Mouse (Mus musculus) midbrain, postnatal 0 days (tissue): ENCODE measurements at regions not wholly inside any gene's neighbourhood (a gene's known extent, or its start where the extent isn't known, plus 50 kb on each side); places are given as distances from the start of the nearest gene placed in this dataset.

Experiments used
- ATAC-seq: fragments of 200-750 bp; cut with Nextera tagmentation; 2 replicates; pipeline ENCODE4 v1.8.0; 2017; ENCODE audit warnings: moderate number of reproducible peaks, mild to moderate bottlenecking, moderate TSS enrichment, moderate library complexity; ENCODE audit not compliant: low FRiP score
- DNase-seq: peaks from one replicate; pipeline ENCODE4 v3.0.0-alpha.2; 2015; ENCODE audit warnings: low spot score
- H3K27ac ChIP-seq: fragments of 300-500 bp; sonication (generic); 2 replicates; pipeline ENCODE4 v1.5.1; 2014; ENCODE audit warnings: low read depth, mild to moderate bottlenecking, low read length, mixed read lengths
- H3K27me3 ChIP-seq: fragments of 300-500 bp; sonication (generic); 2 replicates; pipeline ENCODE4 v1.6.1; 2014; ENCODE audit warnings: low read length, control low read depth, mixed read lengths; ENCODE audit not compliant: insufficient read depth
- H3K36me3 ChIP-seq: fragments of 300-500 bp; sonication (generic); 2 replicates; pipeline ENCODE4 v1.6.1; 2014; ENCODE audit warnings: low read length, control low read depth, mixed read lengths; ENCODE audit not compliant: insufficient read depth
- H3K4me1 ChIP-seq: fragments of 300-500 bp; sonication (generic); 2 replicates; pipeline ENCODE4 v1.6.1; 2014; ENCODE audit warnings: mild to moderate bottlenecking, control low read depth, antibody characterized with exemption, low read length, mixed read lengths; ENCODE audit not compliant: insufficient read depth
- H3K4me2 ChIP-seq: fragments of 300-500 bp; sonication (generic); 2 replicates; pipeline ENCODE4 v1.6.1; 2014; ENCODE audit warnings: low read depth, mild to moderate bottlenecking, low read length, mixed read lengths; ENCODE audit not compliant: poor library complexity, severe bottlenecking
- H3K4me3 ChIP-seq: fragments of 300-500 bp; sonication (generic); 2 replicates; pipeline ENCODE4 v1.5.1; 2014; ENCODE audit warnings: low read depth, mild to moderate bottlenecking, low read length, moderate library complexity
- H3K9ac ChIP-seq: fragments of 300-500 bp; sonication (generic); replicated peaks from 2 replicates; pipeline ENCODE4 v1.6.1; 2014; ENCODE audit warnings: mild to moderate bottlenecking, low read length, moderate library complexity, mixed read lengths; ENCODE audit not compliant: poor library complexity, severe bottlenecking
- H3K9me3 ChIP-seq: fragments of 300-500 bp; sonication (generic); 2 replicates; pipeline ENCODE4 v1.6.1; 2016; ENCODE audit warnings: low read length, control low read depth
- CTCF ChIP-seq: IDR thresholded peaks from 2 replicates; pipeline ENCODE4 v1.5.1; 2016; ENCODE audit warnings: antibody characterized with exemption, mild to moderate bottlenecking
- WGBS: fragments of 180-500 bp; shearing (Covaris S2); extraction: QIAGEN DNeasy Blood & Tissue Kit; methylation state at CpG from one replicate; pipeline ENCODE4 v1.1.7; 2014; 5-methylcytosine and 5-hydroxymethylcytosine counted together

DNA sequence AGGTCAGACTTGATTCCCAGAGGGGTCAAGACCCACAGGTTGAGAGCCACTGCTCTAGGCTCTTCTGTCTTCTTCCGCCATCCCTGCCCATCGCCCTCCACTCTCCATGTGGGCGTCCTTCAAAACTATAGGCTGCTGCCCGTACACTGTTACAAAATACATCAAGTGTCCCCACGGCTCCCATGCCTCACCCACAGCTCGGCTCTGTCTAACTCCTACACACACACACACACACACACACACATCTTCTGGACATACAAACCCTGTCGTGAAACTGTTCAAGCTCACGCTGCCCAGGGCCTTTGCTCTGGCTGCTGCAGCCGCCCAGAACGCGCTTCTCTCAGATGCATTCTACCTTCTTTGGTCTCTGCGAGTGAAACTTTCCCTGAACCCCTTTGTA is 67.1 kb upstream of the Tmem189 start:
- no peak for TF ChIP-seq CTCF
- Histone ChIP-seq H3K4me3 (no peak overlapping the region), H3K36me3 (no peaks in the 10 kb centered on the region), H3K4me2 (no peak overlapping the region), H3K27me3 (no peaks in the 10 kb centered on the region), H3K27ac (no peak overlapping the region), H3K9me3 (no peaks in the 10 kb centered on the region), H3K4me1 (no peaks in the 10 kb centered on the region), H3K9ac (no peak overlapping the region)
- no peak for ATAC-seq
- no peak for DNase-seq
- 92% methylated on average over 12 of the region's 12 CpGs for WGBS

DNA sequence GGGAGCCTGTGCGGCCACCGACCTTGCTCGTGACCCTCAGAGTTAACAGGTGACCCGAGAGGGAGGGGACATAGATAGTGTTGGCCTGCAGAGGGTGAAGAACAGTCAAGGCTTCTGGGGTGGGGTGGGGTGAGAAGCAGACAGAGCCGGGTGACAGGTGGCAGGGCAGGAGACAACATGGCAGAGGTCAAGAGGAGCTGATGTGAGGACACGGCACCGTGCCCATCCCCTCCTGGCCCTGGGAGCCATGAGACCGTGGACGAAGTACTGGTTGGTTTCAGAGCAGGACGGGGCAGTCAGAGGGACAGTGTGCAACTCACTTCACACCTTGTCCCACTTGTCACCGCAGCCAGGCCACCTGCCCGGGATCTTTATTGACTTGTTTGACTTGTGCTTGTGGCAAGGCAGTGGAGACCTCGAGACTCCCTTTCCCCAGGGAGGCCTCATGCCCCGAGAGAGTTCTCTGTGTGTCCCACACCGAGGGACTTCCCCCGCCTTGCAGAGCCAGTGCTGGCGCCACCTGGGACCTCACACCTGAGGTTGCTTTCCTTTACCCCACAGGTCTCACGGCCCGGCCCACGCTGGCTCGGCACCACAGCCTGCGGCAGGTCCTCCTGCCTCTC is 65.4 kb upstream of the Tmem189 start:
- TF ChIP-seq CTCF: no peak
- no peaks in the 10 kb centered on the region for H3K9me3 ChIP-seq
- H3K4me2 ChIP-seq: no peak overlapping the region
- H3K27me3 ChIP-seq: no peaks in the 10 kb centered on the region
- no peak overlapping the region for H3K9ac ChIP-seq
- no peak overlapping the region for H3K4me3 ChIP-seq
- no peak overlapping the region for H3K27ac ChIP-seq
- DNase-seq (no peak), ATAC-seq (no peak)
- WGBS: 90% methylated on average over 22 of the region's 22 CpGs
- no peaks in the 10 kb centered on the region for H3K36me3 ChIP-seq
- H3K4me1 ChIP-seq: no peaks in the 10 kb centered on the region

- Histone ChIP-seq H3K36me3 (no peaks in the 10 kb centered on the region), H3K27ac (no peak overlapping the region), H3K27me3 (no peaks in the 10 kb centered on the region), H3K4me3 (no peak overlapping the region), H3K4me1 (no peaks in the 10 kb centered on the region), H3K4me2 (no peak overlapping the region), H3K9ac (no peak overlapping the region), H3K9me3 (no peaks in the 10 kb centered on the region)
- DNase-seq: no peak
- ATAC-seq: no peak
- WGBS: 72% methylated on average over 9 of the region's 9 CpGs
- no peak for TF ChIP-seq CTCF
These were observed 64.3 kb upstream of the Tmem189 start for GRCm38 (mm10) chr2:167753898-167754297.

DNA sequence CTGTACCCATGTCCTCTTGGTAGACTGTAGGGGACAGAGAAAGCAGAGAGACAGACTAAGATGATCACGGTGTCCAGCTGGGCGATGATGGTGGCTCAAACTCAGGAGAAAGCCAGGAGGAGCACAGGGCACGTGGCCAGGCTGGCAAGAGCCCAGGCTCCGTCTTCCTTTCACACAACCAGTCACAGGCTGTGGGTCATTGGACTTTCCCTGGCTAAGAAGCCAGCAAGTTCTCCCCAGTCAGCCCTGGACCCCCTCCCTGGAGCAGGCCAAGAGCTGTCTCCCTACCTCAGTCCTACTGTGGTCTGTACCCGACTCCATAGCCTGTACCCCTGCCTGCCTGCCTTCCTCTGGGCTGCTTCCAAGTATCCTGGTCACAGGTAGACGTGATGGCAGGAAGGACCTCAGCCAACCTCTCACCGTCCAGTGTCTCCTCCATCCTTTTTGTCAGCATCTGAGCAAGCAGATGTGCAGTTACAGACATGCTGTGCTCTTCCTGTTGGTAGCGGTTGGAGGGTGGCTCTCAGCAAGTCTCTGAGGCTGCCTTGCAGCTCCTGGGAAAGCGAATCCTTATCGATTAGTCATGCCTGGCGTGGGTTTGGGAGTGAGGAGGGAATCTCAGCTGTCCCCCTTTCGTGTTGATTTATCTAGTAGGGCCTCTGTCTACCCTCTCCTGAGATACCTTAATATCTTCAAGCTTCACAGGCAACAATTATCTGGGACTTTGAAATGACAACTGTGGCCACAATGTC is 63.4 kb upstream of the Tmem189 start:
- H3K4me2 ChIP-seq: no peak overlapping the region
- H3K4me1 ChIP-seq: no peaks in the 10 kb centered on the region
- H3K9ac ChIP-seq: no peak overlapping the region
- no peaks in the 10 kb centered on the region for H3K9me3 ChIP-seq
- 58% methylated on average over 12 of the region's 12 CpGs for WGBS
- no peaks in the 10 kb centered on the region for H3K27me3 ChIP-seq
- H3K4me3 ChIP-seq: no peak overlapping the region
- H3K36me3 ChIP-seq: no peaks in the 10 kb centered on the region
- TF ChIP-seq CTCF: no peak
- DNase-seq: peak; percentile 68
- no peak for ATAC-seq
- H3K27ac ChIP-seq: no peak overlapping the region

DNA sequence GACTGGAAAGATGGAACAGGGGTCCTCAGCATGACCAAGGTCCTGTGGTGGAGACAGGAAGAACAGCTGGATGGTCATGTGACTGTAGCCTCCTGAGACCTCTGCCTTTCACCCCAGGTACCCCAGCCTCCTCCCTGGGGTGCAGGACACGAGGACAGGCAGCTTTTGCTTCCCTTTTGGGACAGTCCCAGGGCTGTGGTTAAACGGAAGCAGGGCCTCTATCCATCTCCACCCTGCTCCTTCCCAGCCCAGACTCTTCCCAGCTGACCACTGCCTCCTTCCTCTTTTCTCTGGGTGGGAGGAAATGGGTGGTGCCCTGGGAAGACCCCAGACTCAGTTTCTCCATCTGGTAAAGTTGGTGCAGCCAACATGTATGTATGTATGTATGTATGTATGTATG is 62.0 kb upstream of the Tmem189 start:
- DNase-seq (no peak), ATAC-seq (no peak)
- no peak for TF ChIP-seq CTCF
- 68% methylated on average over 2 of the region's 2 CpGs for WGBS
- H3K4me1 ChIP-seq: no peaks in the 10 kb centered on the region
- H3K9ac ChIP-seq: no peak overlapping the region
- no peaks in the 10 kb centered on the region for H3K9me3 ChIP-seq
- H3K27ac ChIP-seq: no peak overlapping the region
- H3K36me3 ChIP-seq: no peaks in the 10 kb centered on the region
- no peak overlapping the region for H3K4me3 ChIP-seq
- H3K27me3 ChIP-seq: no peaks in the 10 kb centered on the region
- no peak overlapping the region for H3K4me2 ChIP-seq

GRCm38 (mm10) chr2:167748297-167748696 is 58.7 kb upstream of the Tmem189 start:
- no peak overlapping the region for H3K27ac ChIP-seq
- H3K4me2 ChIP-seq: no peak overlapping the region
- no peaks in the 10 kb centered on the region for H3K9me3 ChIP-seq
- H3K36me3 ChIP-seq: no peaks in the 10 kb centered on the region
- TF ChIP-seq CTCF: no peak
- ATAC-seq: no peak
- no peak overlapping the region for H3K4me3 ChIP-seq
- H3K9ac ChIP-seq: no peak overlapping the region
- H3K4me1 ChIP-seq: no peaks in the 10 kb centered on the region
- H3K27me3 ChIP-seq: no peaks in the 10 kb centered on the region
- DNase-seq: no peak
- WGBS: 92% methylated on average over 6 of the region's 6 CpGs
